8 mouse cellular contexts compared by ENCODE assay signal in the genomic region with DNA sequence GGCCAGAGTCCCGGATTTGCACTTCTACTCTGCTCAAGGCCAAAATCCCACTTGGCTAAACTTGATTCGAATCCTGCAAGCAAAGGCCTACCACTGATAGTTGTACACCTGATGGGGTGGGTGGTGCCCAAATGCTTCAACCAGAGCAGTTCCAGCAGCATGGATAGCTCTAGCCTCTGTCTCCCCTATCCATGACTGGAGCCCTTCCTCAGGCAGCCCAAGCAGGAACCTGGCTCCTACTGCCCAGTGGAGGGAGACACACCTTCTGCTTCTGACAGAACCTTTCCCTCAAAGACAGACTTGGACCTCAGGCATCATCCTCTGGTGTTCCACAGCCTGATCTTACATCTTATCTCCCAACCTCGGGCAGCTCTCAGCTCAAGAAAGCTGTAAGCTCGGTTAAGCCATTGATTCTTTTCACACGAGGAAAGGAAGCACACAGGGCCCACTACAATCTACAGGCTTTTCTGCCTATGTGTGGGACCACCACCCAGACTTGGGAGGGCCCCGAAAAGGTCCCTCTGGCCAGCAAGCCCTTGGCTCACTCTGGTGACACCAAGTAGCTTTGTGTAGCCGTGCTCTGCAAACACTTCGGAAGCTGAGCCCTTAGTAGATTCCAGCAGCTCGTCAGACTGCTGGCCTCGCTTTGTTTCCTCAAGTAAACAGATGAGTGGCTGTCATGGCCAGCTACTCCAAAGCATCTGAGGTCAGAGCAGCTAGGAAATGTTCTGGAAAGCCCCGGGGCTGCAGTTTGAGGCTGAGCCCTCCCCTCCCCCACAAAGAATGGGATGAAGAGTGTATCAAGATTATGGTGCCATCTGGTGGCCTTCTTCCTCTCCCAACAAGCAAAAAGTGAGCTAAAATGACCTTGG. TPM values are rescaled to one million over a fixed set of nuclear protein-coding genes. Genes with fewer than 3 reads are reported as not detected.
A peak's percentile ranks its signal among the peaks of the same experiment; 100 is the strongest.
DNase-seq lines count a peak whose midpoint lies in the region; ATAC-seq and TF ChIP-seq lines count a peak whose summit lies in the region.

No protein-coding gene starts in this region.

- no peaks in the 10 kb centered on the region for H3K4me1 ChIP-seq in heart, embryonic 12.5 days (replicated peaks)
- no peaks in the 10 kb centered on the region for H3K4me1 ChIP-seq in kidney, embryonic 14.5 days (ENCODE audit: control insufficient read depth, insufficient read depth, low read length)
- 0 out of 2 replicates have a peak, but pooled peaks cover 3% of the 10 kb centered on the region for H3K4me1 ChIP-seq in limb, embryonic 11.5 days (ENCODE audit: control insufficient read depth, insufficient read depth, low read length)
- H3K4me1 ChIP-seq in stomach, postnatal 0 days (replicated peaks; ENCODE audit: control insufficient read depth, insufficient read depth): no peaks in the 10 kb centered on the region

- H3K4me3 ChIP-seq in heart, embryonic 12.5 days: no peak overlapping the region
- H3K4me3 ChIP-seq in kidney, embryonic 14.5 days (ENCODE audit: low read length): no peak overlapping the region
- no peak overlapping the region for H3K4me3 ChIP-seq in limb, embryonic 11.5 days (ENCODE audit: low read depth, low read length)
- H3K4me3 ChIP-seq in stomach, postnatal 0 days (ENCODE audit: low read depth, low read length): no peak overlapping the region

- H3K27ac ChIP-seq in heart, embryonic 12.5 days (ENCODE audit: poor library complexity, severe bottlenecking): no peak overlapping the region
- peak overlapping the region; percentile 20; the same call in 1 of the 2 replicates for H3K27ac ChIP-seq in kidney, embryonic 14.5 days (ENCODE audit: low read depth, low read length)
- no peak overlapping the region for H3K27ac ChIP-seq in limb, embryonic 11.5 days (replicated peaks; ENCODE audit: low read depth, low read length)
- H3K27ac ChIP-seq in stomach, postnatal 0 days (replicated peaks): no peak overlapping the region; the same call in 1 of the 2 replicates

- peak; percentile 95 for DNase-seq in 3T3-L1 (ENCODE audit: low read depth, low spot score)
- peak; percentile 96 for DNase-seq in brain, adult 2 months (ENCODE audit: low read depth, low spot score)
- peak; percentile 46 for DNase-seq in fibroblast of lung, adult 2 months (ENCODE audit: low read depth)
- peak; percentile 77 for DNase-seq in limb, embryonic 11.5 days (ENCODE audit: low spot score)
- DNase-seq in naive thymus-derived CD4-positive, alpha-beta T cell, adult 2 months (ENCODE audit: low read depth): peak; percentile 3
- DNase-seq in stomach, postnatal 0 days (ENCODE audit: low spot score): peak; percentile 49

- no peak overlapping the region for H3K9ac ChIP-seq in heart, embryonic 12.5 days
- H3K9ac ChIP-seq in kidney, embryonic 14.5 days (ENCODE audit: low read depth, low read length): no peak overlapping the region
- H3K9ac ChIP-seq in limb, embryonic 11.5 days (ENCODE audit: low read length): peak overlapping the region; percentile 43; the same call in 1 of the 2 replicates
- H3K9ac ChIP-seq in stomach, postnatal 0 days (ENCODE audit: low read length): no peak overlapping the region

- peaks cover 6% of the 10 kb centered on the region for H3K27me3 ChIP-seq in heart, embryonic 12.5 days (replicated peaks)
- H3K27me3 ChIP-seq in kidney, embryonic 14.5 days (ENCODE audit: control insufficient read depth, insufficient read depth, low read length): no peaks in the 10 kb centered on the region
- H3K27me3 ChIP-seq in limb, embryonic 11.5 days (ENCODE audit: control insufficient read depth, insufficient read depth, low read length): no peaks in the 10 kb centered on the region
- H3K27me3 ChIP-seq in stomach, postnatal 0 days (ENCODE audit: control insufficient read depth, insufficient read depth, low read length): no peaks in the 10 kb centered on the region

- no peak for TF ChIP-seq EP300 in stomach, postnatal 0 days (optimal IDR thresholded peaks at IDR 0.05)

- peak overlapping the region; percentile 33 for H3K4me2 ChIP-seq in heart, embryonic 12.5 days
- H3K4me2 ChIP-seq in kidney, embryonic 14.5 days (replicated peaks; ENCODE audit: low read depth, low read length): peak overlapping the region; percentile 24
- no peak overlapping the region for H3K4me2 ChIP-seq in limb, embryonic 11.5 days (ENCODE audit: low read depth, severe bottlenecking)
- H3K4me2 ChIP-seq in stomach, postnatal 0 days (replicated peaks; ENCODE audit: low read depth): peak overlapping the region; percentile 34

- no peaks in the 10 kb centered on the region for H3K36me3 ChIP-seq in heart, embryonic 12.5 days
- no peaks in the 10 kb centered on the region for H3K36me3 ChIP-seq in kidney, embryonic 14.5 days (ENCODE audit: control insufficient read depth, insufficient read depth, low read length)
- H3K36me3 ChIP-seq in limb, embryonic 11.5 days (ENCODE audit: control insufficient read depth, insufficient read depth, low read length): no peaks in the 10 kb centered on the region
- H3K36me3 ChIP-seq in stomach, postnatal 0 days (ENCODE audit: control insufficient read depth, insufficient read depth, low read length): no peaks in the 10 kb centered on the region

- no peaks in the 10 kb centered on the region for H3K9me3 ChIP-seq in heart, embryonic 12.5 days (replicated peaks)
- no peaks in the 10 kb centered on the region for H3K9me3 ChIP-seq in kidney, embryonic 14.5 days (ENCODE audit: control insufficient read depth, low read length)
- no peaks in the 10 kb centered on the region for H3K9me3 ChIP-seq in limb, embryonic 11.5 days (ENCODE audit: control insufficient read depth, low read length)
- H3K9me3 ChIP-seq in stomach, postnatal 0 days (ENCODE audit: control insufficient read depth, low read length): no peaks in the 10 kb centered on the region

- 0 out of 2 replicates have a peak, but pooled peaks have one; percentile 51 for ATAC-seq in heart, embryonic 12.5 days (ENCODE audit: insufficient number of reproducible peaks, low FRiP score)
- peak; percentile 72; the same call in 1 of the 2 replicates for ATAC-seq in kidney, embryonic 14.5 days (ENCODE audit: low FRiP score, low TSS enrichment)
- no peak for ATAC-seq in limb, embryonic 11.5 days (ENCODE audit: insufficient number of reproducible peaks, low FRiP score, low TSS enrichment, low read depth)
- peak; percentile 38; the same call in 1 of the 2 replicates for ATAC-seq in stomach, postnatal 0 days (ENCODE audit: low FRiP score, low TSS enrichment)

- TF ChIP-seq CTCF in stomach, postnatal 0 days (IDR thresholded peaks at IDR 0.05; ENCODE audit: low read depth): peak; percentile 84

- 44% methylated on average over 11 of the region's 11 CpGs for WGBS in heart, embryonic 12.5 days
- WGBS in kidney, embryonic 14.5 days: 48% methylated on average over 11 of the region's 11 CpGs
- 61% methylated on average over 11 of the region's 11 CpGs for WGBS in limb, embryonic 11.5 days
- WGBS in stomach, postnatal 0 days: 35% methylated on average over 11 of the region's 11 CpGs

RNA-seq across cellular contexts. Expression of gene Abcc12, which starts 44.5 kb away (rescaled TPM):
- not detected in 2 replicates for polyA plus RNA-seq in heart, embryonic 12.5 days (2016; fragmentation: Nextera tagmentation; extraction: Ambion mirVana)
- polyA plus RNA-seq in kidney, embryonic 14.5 days (2014; fragmentation: Nextera tagmentation; extraction: Ambion mirVana): 0.08 and 0.11 TPM in 2 replicates
- polyA plus RNA-seq in limb, embryonic 11.5 days (2014; fragmentation: Nextera tagmentation; extraction: Ambion mirVana): 0.07 TPM in 1 of 2 replicates, not detected in the other
- 0.15 and 0.24 TPM in 2 replicates for polyA plus RNA-seq in stomach, postnatal 0 days (2015; fragmentation: Nextera tagmentation; extraction: Ambion mirVana)

Comparison
In these comparisons a context has a peak if more than half of its experiments do, and no peak if none do; other contexts are left out.
1. DNase-seq: peak in every context shown above with its lines; median percentile 96 in brain, adult 2 months; 95 in 3T3-L1; 77 in limb, embryonic 11.5 days; 49 in stomach, postnatal 0 days; 46 in fibroblast of lung, adult 2 months; 3 in naive thymus-derived CD4-positive, alpha-beta T cell, adult 2 months.